8 mouse cellular contexts compared by ENCODE assay signal in the genomic region with DNA sequence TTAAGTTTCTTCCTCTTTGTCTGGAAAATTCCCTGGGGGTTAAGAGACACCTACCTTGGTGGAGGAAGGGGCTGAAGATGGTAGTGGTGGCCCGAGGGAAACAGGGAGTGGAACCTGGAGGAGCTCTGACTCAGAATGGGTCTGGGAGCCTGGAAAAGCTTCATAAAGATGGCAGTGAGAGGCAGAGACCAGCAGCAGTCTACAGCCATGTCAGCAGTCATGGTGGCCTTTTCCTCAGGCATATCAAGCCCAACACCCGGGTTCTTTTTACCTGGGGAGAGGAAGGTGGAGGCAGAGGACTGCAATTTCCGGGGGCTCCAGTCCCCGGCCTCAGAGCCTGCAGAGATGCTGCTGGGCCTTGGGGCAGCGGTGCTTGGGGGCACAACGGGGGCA. TPM values are rescaled to one million over a fixed set of nuclear protein-coding genes. Genes with fewer than 3 reads are reported as not detected.
A peak's percentile ranks its signal among the peaks of the same experiment; 100 is the strongest.
DNase-seq lines count a peak whose midpoint lies in the region; ATAC-seq and TF ChIP-seq lines count a peak whose summit lies in the region.

No protein-coding gene starts in this region.

- no peaks in the 10 kb centered on the region for H3K4me1 ChIP-seq in cerebellum, adult 2 months (ENCODE audit: control insufficient read depth, insufficient read depth, low read length)
- H3K4me1 ChIP-seq in liver, embryonic 11.5 days (replicated peaks; ENCODE audit: control insufficient read depth, insufficient read depth, low read length) = no peaks in the 10 kb centered on the region; the same call in 1 of the 2 replicates

- H3K4me3 ChIP-seq in cerebellum, adult 2 months (replicated peaks; ENCODE audit: insufficient read depth, low read depth, low read length) = peak overlapping the region; percentile 98
- H3K4me3 ChIP-seq in liver, embryonic 11.5 days (ENCODE audit: low read depth, low read length) = peak overlapping the region; percentile 70

- DNase-seq in cerebellum, adult 2 months = peak in 1 of 2 experiments; percentile 22
- DNase-seq in cerebellum, adult 8-10 months = no peak
- peak; percentile 21 to 43 for DNase-seq in spleen, postnatal 10 days (ENCODE audit: low spot score in 2 of 2)
- no peak for DNase-seq in spleen, adult 12 weeks (ENCODE audit: low spot score)
- DNase-seq in liver, embryonic 11.5 days (ENCODE audit: low spot score) = no peak
- DNase-seq in thymus, postnatal 4 days = peak; percentile 30
- no peak for DNase-seq in left cerebral cortex, postnatal 14 days (ENCODE audit: low spot score in 2 of 2)

- peak overlapping the region; percentile 78 for H3K4me2 ChIP-seq in liver, embryonic 11.5 days

- no peak overlapping the region for H3K27ac ChIP-seq in cerebellum, adult 2 months (ENCODE audit: insufficient read depth, low read length)
- H3K27ac ChIP-seq in liver, embryonic 11.5 days (ENCODE audit: low read depth, low read length) = peak overlapping the region; percentile 2; the same call in 1 of the 2 replicates

- intact Hi-C loops in left cerebral cortex, postnatal 14 days (cut with DNase I) = loop anchor here (5.0 kb wide), 1 partner anchor 55 kb away; a partner anchor contains a TSS

- no peaks in the 10 kb centered on the region for H3K9me3 ChIP-seq in liver, embryonic 11.5 days (ENCODE audit: control insufficient read depth, low read length)

- ATAC-seq in liver, embryonic 11.5 days (replicated peaks; ENCODE audit: low FRiP score) = peak; percentile 5; the same call in 1 of the 2 replicates
- ATAC-seq in CD4-positive, CD25-positive, alpha-beta regulatory T cell, adult 4 months = no peak

- no peak for TF ChIP-seq CTCF in cerebellum, adult 2 months (IDR thresholded peaks at IDR 0.05; ENCODE audit: borderline replicate concordance, insufficient read depth, low read depth, low read length)

- no peaks in the 10 kb centered on the region for H3K27me3 ChIP-seq in cerebellum, adult 2 months (ENCODE audit: control insufficient read depth, insufficient read depth, low read length)
- peaks cover 12% of the 10 kb centered on the region for H3K27me3 ChIP-seq in liver, embryonic 11.5 days (replicated peaks; ENCODE audit: control insufficient read depth, insufficient read depth, low read length)

- peak overlapping the region; percentile 85 for H3K9ac ChIP-seq in liver, embryonic 11.5 days (ENCODE audit: low read depth, low read length)

- peaks cover 10% of the 10 kb centered on the region; the same call in 1 of the 2 replicates for H3K36me3 ChIP-seq in liver, embryonic 11.5 days (ENCODE audit: control insufficient read depth, insufficient read depth, low read length)

- TF ChIP-seq POLR2A in cerebellum, adult 2 months (IDR thresholded peaks at IDR 0.05; ENCODE audit: borderline replicate concordance, insufficient read depth, low read length) = no peak

- WGBS in cerebellum, adult 2 months = 10% methylated on average over 5 of the region's 6 CpGs
- WGBS in liver, embryonic 11.5 days = 17% methylated on average over 6 of the region's 6 CpGs

RNA-seq across cellular contexts. Expression of a gene that starts 0.9 kb away (rescaled TPM):
- 100 and 109 TPM in 2 replicates for polyA plus RNA-seq in cerebellum, adult 2 months (2012; rRNA removed)
- 51.8 and 61.0 TPM in 2 replicates for polyA plus RNA-seq in liver, embryonic 11.5 days (2014; fragmentation: Nextera tagmentation; extraction: Ambion mirVana)
- 10 to 100 TPM; 19.8 to 23.1 TPM for polyA plus RNA-seq in CD4-positive, CD25-positive, alpha-beta regulatory T cell, adult 4 months (2017; shearing (Covaris generic))
- total RNA-seq in left cerebral cortex, postnatal 14 days (2021) = 10 to 100 TPM; 32.1 to 38.5 TPM

RNA-seq across cellular contexts. Expression of a gene that starts 56.6 kb away (rescaled TPM):
- 43.0 and 43.1 TPM in 2 replicates for polyA plus RNA-seq in cerebellum, adult 2 months (2012; rRNA removed)
- 68.6 and 72.8 TPM in 2 replicates for polyA plus RNA-seq in liver, embryonic 11.5 days (2014; fragmentation: Nextera tagmentation; extraction: Ambion mirVana)
- 10 to 100 TPM; 34.2 to 45.5 TPM for polyA plus RNA-seq in CD4-positive, CD25-positive, alpha-beta regulatory T cell, adult 4 months (2017; shearing (Covaris generic))
- total RNA-seq in left cerebral cortex, postnatal 14 days (2021) = 10 to 100 TPM; 71.8 to 73.7 TPM

Comparison
In these comparisons a context has a peak if more than half of its experiments do, and no peak if none do; other contexts are left out.
1. DNase-seq: peak in spleen, postnatal 10 days (2 of 2) and thymus, postnatal 4 days (single experiment); none in cerebellum, adult 8-10 months (single experiment), spleen, adult 12 weeks (single experiment), liver, embryonic 11.5 days (single experiment) and left cerebral cortex, postnatal 14 days (0 of 2).